Mouse (Mus musculus): ENCODE data around the gene Edn3.

The Edn3 gene

DNA sequence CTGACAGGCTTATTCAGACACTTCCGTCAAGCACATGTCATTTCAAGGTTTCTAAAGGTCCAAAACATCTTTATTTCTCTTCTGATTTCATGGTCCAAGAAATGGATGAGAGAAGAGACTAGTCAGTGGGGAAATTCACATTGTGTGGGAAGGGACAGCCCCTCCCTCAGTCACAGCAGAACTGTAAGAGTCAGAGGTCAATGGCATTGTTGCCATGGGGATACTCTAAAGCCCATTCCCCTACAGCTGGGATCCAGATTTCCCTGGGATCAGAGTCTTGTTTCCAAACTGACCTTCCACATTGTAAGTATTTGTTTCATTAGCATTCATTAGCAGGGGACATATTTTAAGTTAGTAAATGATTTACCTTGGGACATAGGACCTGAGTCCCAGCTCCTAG lies 32.8 kb downstream of the Edn3 start:
- in situ Hi-C loops (cut with MboI; ENCODE audit: low sequenced_read_pairs), result no loop called here

DNA sequence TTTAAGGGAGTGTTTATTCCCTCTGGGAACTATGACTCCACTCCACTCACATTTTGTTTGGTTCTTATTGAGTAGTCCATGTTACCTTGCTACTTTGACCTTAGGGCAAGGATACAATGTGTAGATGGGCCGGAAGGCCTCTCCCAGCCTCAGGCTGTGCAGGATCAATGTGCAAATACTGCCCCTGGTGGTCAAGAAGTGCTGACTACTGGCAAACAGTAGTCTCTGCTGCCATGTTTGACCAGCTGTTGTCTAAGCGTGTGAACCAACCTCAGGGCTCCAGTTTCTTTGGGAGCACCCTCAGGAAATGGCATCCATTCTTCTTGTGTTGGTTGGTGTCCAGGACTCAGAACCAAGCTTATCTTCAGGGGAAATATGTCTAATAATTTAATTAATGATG lies 36.6 kb downstream of the Edn3 start:
- in situ Hi-C loops (cut with MboI; ENCODE audit: low sequenced_read_pairs), result no loop called here

DNA sequence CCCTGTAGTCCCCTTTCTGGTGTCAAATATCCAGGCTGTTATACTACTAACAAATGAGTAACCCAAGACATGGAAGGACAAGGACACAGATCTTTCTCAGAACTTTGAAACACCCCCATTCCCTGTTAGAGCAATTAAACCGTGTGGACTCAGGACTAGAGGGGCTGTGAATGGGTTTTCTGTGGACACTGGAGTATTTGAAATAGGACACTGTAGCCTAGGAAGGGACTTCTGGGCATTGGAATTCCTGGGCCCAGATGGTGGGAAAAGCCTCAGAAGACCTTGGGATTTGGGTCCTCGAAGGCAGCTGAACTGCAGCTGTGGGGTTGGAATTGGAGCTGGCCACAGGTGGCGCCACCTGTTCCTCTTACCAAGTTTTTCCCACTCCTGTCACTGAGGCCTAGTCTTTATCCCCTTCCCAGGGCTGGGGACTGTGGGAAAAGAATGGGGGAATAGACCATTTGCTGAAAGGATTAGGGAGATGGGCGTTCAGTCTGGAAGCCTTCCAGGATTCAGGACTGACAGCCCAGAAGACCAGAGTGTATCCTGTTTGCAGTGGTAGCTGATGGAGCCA lies 37.2 kb downstream of the Edn3 start:
- in situ Hi-C loops (cut with MboI; ENCODE audit: low sequenced_read_pairs), result no loop called here

DNA sequence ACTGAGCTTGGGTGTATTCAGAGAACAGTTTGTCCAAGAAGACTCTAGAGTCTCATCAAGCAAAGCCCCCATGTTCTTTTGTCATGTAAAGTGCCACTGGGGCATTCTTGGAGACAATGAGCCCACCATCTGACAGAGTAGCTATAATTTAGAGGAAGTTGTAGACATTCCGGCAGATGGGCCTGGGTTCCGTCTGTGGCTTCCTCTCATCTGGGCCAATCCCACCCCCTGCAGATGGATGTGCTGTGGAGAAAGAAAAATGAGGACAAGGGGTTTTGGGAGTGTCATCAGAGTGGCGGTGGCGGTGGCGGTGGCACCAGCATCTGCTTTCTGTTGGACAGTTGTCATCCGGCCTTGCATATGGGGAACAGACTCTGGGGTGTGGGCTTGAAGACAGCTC lies 42.0 kb downstream of the Edn3 start:
- in situ Hi-C loops (cut with MboI; ENCODE audit: low sequenced_read_pairs), result no loop called here

DNA sequence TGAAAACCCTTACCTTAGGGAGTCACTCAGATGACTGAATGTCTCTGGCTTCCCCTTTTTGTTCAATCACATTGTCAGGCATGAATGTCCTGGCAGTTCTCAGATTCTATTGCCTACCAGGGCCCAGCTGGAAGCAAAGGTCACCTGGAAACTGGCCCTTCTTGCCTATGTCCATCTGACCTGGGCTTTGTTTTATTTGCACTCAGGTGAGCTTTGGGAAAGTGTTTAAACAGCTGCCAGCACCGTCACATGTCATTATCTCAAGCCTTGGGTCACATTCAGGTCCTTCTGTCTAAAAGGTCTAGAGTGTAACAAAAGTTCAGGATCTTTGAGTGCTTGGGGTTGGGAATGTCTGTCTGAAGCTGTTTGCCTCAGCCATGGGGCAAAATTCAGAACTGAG lies 43.2 kb downstream of the Edn3 start:
- in situ Hi-C loops (cut with MboI; ENCODE audit: low sequenced_read_pairs), result no loop called here

DNA sequence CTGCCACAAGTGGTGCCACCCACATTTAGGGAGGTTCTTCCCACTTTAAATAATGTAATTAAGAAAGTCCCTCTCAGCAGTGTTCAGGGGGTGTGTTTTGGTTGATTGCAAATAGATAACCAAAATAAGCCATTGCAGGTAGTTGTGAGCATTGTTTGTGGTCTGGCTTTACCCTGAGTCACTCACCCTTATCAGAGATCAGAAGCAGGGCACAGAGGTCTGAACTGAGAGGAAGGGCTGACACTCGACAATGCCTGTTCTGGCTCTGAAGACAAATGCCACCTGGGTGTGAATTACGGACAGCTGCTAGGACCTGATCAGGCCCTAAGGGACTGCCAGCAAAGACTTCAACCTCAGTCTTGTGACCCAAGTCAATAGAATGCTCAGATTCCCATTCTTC lies 47.5 kb downstream of the Edn3 start:
- in situ Hi-C loops (cut with MboI; ENCODE audit: low sequenced_read_pairs), result no loop called here

DNA sequence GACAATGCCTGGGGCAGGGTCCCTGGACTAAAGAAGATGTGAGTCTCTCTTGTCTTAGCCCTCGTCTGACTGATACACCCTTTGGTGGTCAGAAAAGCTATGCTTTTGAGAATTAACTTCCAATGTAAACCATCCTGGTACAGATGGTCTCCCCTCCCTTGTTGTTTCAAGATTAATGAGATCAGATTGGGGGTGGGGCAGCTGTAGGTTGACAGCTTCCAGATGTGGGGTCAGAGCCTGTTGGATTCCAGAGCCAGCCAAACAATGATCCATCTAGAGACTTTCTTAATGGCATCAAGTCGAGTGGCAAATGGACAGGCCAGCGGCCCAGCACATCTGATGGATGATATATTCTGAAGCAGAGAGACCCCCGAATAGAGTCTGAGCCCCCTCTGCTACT lies 48.9 kb downstream of the Edn3 start:
- in situ Hi-C loops (cut with MboI; ENCODE audit: low sequenced_read_pairs), result no loop called here

DNA sequence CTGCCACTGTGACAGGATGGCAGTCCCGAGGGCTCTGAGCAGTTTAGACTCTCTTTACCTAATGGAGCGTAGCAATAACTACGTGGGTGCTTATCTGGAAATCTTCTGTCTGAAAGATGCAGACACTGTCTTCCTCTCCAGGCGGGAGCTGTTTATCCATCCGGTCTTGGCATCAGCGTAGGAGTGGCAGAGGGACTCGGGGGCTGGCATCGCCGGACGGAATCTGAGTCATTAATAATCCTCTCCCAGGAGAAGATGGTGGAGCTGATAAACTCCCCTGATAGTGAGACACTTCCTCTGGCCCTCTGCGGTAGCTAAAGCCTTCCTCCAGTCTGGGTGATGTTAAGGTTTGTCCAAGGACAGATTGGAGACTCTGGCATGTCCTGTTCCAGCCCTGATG lies 52.9 kb downstream of the Edn3 start:
- in situ Hi-C loops (cut with MboI; ENCODE audit: low sequenced_read_pairs), result no loop called here

DNA sequence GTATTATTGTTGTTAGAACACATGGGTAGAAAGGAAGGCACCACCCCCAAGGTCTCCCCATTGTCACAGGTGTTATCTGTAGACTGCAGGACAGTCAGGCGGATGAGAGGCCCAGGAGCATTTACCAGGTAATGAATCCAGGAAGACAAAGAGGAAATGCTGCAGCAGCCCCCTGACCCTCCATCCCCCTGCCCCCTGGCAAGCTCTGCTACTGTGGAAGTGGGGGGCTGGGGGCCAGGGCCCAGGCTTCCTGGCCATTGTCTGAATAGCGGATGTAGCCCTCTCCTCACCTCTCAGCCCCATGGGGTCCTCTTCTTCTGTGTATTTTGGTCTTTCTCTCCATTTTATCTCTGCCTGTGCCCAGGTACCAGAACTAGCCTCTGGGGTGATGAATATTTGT lies 55.7 kb downstream of the Edn3 start:
- in situ Hi-C loops (cut with MboI; ENCODE audit: low sequenced_read_pairs), result no loop called here

DNA sequence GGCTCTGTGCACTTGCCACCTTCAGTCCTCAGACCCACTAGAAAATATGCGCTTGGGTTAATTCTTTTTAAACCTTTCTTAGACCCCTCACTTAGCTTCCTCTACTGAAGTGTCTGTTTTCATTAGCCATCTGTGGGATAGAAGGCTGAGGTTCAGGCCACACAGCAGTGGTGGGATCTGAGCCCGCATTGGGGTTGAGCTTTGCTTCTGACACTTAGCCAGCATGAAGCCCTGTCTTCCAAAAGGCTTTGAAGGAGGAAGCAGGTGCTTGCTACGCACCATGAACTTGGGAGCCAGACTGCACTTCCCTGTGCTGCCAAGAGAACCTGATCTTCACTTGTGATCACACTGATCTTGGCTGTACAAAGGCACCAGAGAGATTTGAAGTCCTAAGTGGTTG lies 59.9 kb downstream of the Edn3 start:
- in situ Hi-C loops (cut with MboI; ENCODE audit: low sequenced_read_pairs), result no loop called here

DNA sequence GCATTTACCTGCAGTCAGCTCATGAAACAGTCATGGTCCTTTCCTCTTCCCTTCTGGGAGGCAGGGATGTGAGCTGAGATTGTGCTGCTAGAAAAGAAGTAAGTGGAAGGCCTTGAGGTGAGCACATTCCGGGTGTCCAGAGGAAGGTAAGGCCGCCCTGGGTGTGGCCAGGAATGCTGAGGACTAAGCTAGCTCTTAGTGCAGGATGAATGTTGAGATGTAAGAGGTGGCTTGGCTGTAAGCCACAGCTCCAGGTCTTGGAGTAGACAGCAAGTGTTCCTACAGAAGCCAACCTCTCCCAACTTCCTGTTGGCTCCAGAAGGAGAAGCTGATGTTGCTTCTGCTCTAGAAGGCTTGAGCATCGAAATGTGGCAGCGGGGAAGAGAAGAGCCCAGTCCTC lies 67.4 kb downstream of the Edn3 start:
- in situ Hi-C loops (cut with MboI; ENCODE audit: low sequenced_read_pairs), result no loop called here

DNA sequence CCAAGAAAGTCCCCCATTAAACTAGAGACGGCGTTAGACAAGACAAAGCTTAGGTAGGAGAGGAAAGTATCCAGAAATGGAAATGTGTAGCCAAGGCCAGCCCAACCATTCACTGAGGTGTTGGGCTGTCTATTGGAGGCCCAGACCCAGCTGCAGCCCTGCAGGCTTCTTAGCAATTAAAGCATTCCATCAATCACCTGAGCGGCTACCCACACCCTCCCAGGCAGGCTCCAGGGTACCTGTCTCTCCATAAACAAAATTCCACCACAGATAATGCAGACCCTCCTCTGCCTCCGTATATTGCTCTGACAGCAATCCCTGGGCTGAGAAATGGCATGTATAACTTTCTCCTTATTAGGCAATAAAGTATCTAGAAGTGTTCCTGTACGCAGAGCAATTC lies 73.2 kb downstream of the Edn3 start:
- in situ Hi-C loops (cut with MboI; ENCODE audit: low sequenced_read_pairs), result no loop called here

Data from CH12F3 (cell line).